Mouse (Mus musculus) frontal cortex, postnatal 36 days (tissue): ENCODE data around the gene Lcn4.
A peak's percentile ranks its signal among the peaks of the same experiment; 100 is the strongest.

Experiments used
- DNase-seq, 2 experiments: peaks; one replicate each; pipeline ENCODE4 v3.0.0; 2022; ENCODE audit warnings: low spot score in 2 of 2

Lcn4 gene

GRCm38 (mm10) chr2:26671182-26671581, at the start of gene Lcn4:
Lcn4 (minus strand) TSS chr2:26671282.
- DNase-seq, result no peak

GRCm38 (mm10) chr2:26686171-26686675, 15.1 kb upstream of the Lcn4 start:
- no peak for DNase-seq

- no peak for DNase-seq
Measured at GRCm38 (mm10) chr2:26668746-26669145, 2.3 kb downstream of the Lcn4 start.

GRCm38 (mm10) chr2:26663551-26663950, 7.5 kb downstream of the Lcn4 start:
- peak in 1 of 2 experiments; percentile 14 for DNase-seq

- no peak for DNase-seq
Measured at GRCm38 (mm10) chr2:26663112-26663511, 8.0 kb downstream of the Lcn4 start.

- no peak for DNase-seq
Measured at GRCm38 (mm10) chr2:26662509-26662882, 8.6 kb downstream of the Lcn4 start.

- no peak for DNase-seq
Measured at GRCm38 (mm10) chr2:26661768-26662508, 9.1 kb downstream of the Lcn4 start.

GRCm38 (mm10) chr2:26661143-26661752, 9.8 kb downstream of the Lcn4 start:
- DNase-seq, result no peak

GRCm38 (mm10) chr2:26657426-26657825, 13.7 kb downstream of the Lcn4 start:
- no peak for DNase-seq

GRCm38 (mm10) chr2:26654687-26655086, 16.4 kb downstream of the Lcn4 start:
- no peak for DNase-seq

- peak; percentile 68 to 78 for DNase-seq
Measured at GRCm38 (mm10) chr2:26646643-26647293, 24.3 kb downstream of the Lcn4 start.

- no peak for DNase-seq
Measured at GRCm38 (mm10) chr2:26643942-26644341, 27.1 kb downstream of the Lcn4 start.

GRCm38 (mm10) chr2:26641006-26641647, 30.0 kb downstream of the Lcn4 start:
- no peak for DNase-seq

GRCm38 (mm10) chr2:26639838-26640830, 30.9 kb downstream of the Lcn4 start:
- DNase-seq, result peak; percentile 98

GRCm38 (mm10) chr2:26639083-26639482, 32.0 kb downstream of the Lcn4 start:
- peak in 1 of 2 experiments; percentile 23 for DNase-seq

GRCm38 (mm10) chr2:26638572-26638971, 32.5 kb downstream of the Lcn4 start:
- no peak for DNase-seq

GRCm38 (mm10) chr2:26638039-26638438, 33.0 kb downstream of the Lcn4 start:
- DNase-seq, result no peak

GRCm38 (mm10) chr2:26637316-26637932, 33.7 kb downstream of the Lcn4 start:
- no peak for DNase-seq

GRCm38 (mm10) chr2:26636325-26636635, 34.8 kb downstream of the Lcn4 start:
- no peak for DNase-seq

- peak in 1 of 2 experiments; percentile 9 for DNase-seq
Measured at GRCm38 (mm10) chr2:26635489-26636324, 35.4 kb downstream of the Lcn4 start.
